Mouse (Mus musculus) G1E (cell line): Measurements from ENCODE around the gene Gigyf1. TPM values are rescaled to one million over a fixed set of nuclear protein-coding genes. Genes with fewer than 3 reads are reported as not detected.

Source experiments
- ATAC-seq: 2 replicates; pipeline ENCODE4 v1.8.0; 2016; ENCODE audit warnings: mild to moderate bottlenecking; ENCODE audit not compliant: insufficient number of reproducible peaks, poor library complexity, low FRiP score, severe bottlenecking; ENCODE audit errors: extremely low read depth
- DNase-seq: peaks from one replicate; pipeline ENCODE4 v3.0.0; 2012; ENCODE audit warnings: low spot score
- H3K27me3 ChIP-seq: 2 replicates; pipeline ENCODE4 v1.6.1; 2012; ENCODE audit warnings: mild to moderate bottlenecking, low read length, inconsistent platforms; ENCODE audit not compliant: insufficient read depth
- H3K36me3 ChIP-seq: replicated peaks from 2 replicates; pipeline ENCODE3; 2012; ENCODE audit warnings: mild to moderate bottlenecking, inconsistent platforms
- H3K4me1 ChIP-seq: 2 replicates; pipeline ENCODE4 v1.6.1; 2012; ENCODE audit warnings: low read depth, low read length, inconsistent platforms, mixed read lengths; ENCODE audit not compliant: insufficient read depth
- H3K4me3 ChIP-seq: 2 replicates; pipeline ENCODE4 v1.5.1; 2012; ENCODE audit warnings: low read depth, mild to moderate bottlenecking, inconsistent platforms, low read length, moderate library complexity, mixed read lengths
- H3K9me3 ChIP-seq: replicated peaks from 2 replicates; pipeline ENCODE4 v1.6.1; 2012; ENCODE audit warnings: inconsistent platforms
- CTCF ChIP-seq: IDR thresholded peaks from 2 replicates; pipeline ENCODE4 v1.5.1; 2012; ENCODE audit warnings: low read depth, low read length, inconsistent platforms, mixed read lengths
- GATA1 ChIP-seq: IDR thresholded peaks from 2 replicates; pipeline ENCODE4 v1.6.1; 2012; ENCODE audit warnings: borderline replicate concordance, low read length, inconsistent platforms, mixed read lengths
- GATA2 ChIP-seq: IDR thresholded peaks from 2 replicates; pipeline ENCODE4 v1.6.1; 2012; ENCODE audit warnings: low read depth, low read length, inconsistent platforms, borderline replicate concordance
- POLR2AphosphoS5 ChIP-seq: IDR thresholded peaks from 2 replicates; pipeline ENCODE4 v1.6.1; 2012; ENCODE audit warnings: low read depth, low read length, inconsistent platforms; ENCODE audit not compliant: insufficient replicate concordance
- TAL1 ChIP-seq: conservative IDR thresholded peaks from 2 replicates; pipeline ENCODE4 v1.6.1; 2012; ENCODE audit warnings: low read depth, low read length, inconsistent platforms, mixed read lengths
- polyA plus RNA-seq: library from polyadenylated mRNA; stranded (reverse); fragments of >175 nt; gene quantifications from 2 replicates; pipeline ENCODE4 v1.2.3, GENCODE M21; 2012
- total RNA-seq, 2 experiments: library from RNA; stranded (forward) in 1 of 2; stranded (reverse) in 1 of 2; fragments of 200-1000 nt in 1 of 2; fragments of >200 nt in 1 of 2; fragmentation: Nextera tagmentation in 1 of 2; gene quantifications; 2 replicates each; pipeline ENCODE4 v1.2.3; 2014 to 2017

Gigyf1 gene
- total and polyA plus RNA-seq, 3 experiments = 6.8 to 50.4 (median 30.3) TPM

DNA sequence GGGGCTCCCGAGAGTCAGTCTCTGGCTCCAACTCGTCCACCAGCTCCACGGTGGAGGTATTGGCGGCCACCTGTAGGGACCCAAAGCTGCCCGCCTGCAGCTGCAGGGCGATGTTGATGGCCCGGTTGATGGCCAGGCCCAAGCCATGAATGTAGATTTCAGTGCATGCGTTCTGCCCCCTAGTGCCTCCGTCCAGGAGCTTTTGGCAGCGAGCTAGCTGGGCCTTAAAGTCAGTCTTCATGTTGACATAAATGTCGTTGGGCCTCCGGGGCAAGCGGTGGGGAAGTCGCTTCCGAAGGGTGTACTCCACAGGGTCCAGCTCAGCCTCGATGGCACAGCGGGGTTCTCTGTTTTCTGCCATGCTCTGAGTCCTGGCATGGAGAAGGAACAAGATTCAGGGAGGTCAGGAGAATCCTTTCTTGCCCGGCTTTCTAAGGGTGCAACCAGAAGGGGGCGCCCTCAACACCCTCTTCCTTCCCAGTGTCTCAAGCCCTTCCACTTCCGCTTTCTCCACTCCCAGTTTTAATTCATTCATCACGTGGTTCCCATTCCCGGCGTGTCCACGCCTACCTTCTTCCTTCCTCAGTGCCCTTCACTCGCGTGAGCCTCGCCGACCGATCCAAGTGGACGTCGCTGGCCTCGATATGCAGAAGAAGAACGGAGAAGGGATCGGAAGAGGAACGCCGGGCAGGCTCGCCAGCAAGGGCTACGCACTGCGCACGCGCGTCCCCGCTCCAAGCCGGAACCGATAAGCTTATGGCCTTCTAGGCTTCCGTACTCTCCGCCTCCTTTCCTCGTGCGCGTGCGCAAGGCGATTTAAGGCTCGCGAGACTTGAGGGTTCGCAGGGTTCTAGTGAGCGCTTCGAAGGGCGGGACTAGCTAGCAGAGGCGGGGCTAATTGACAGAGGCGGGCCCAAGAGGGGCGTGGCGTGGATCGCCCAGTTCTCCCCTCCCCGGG, 16.4 kb upstream of the Gigyf1 start, which contains the start of gene Pop7:
Pop7 (minus strand) TSS at position 810 of the 958 bp plus-strand sequence.
- H3K4me1 ChIP-seq = peaks cover 34% of the 10 kb centered on the region
- peak; percentile 91 for DNase-seq
- no peaks in the 10 kb centered on the region for H3K27me3 ChIP-seq
- no peaks in the 10 kb centered on the region for H3K9me3 ChIP-seq
- TF ChIP-seq GATA2 = no peak
- TF ChIP-seq CTCF = peak; percentile 84
- peaks cover 26% of the 10 kb centered on the region for H3K36me3 ChIP-seq
- H3K4me3 ChIP-seq = peak within 1 kb of the TSS; percentile 88
- ATAC-seq = peak; percentile 80

DNA sequence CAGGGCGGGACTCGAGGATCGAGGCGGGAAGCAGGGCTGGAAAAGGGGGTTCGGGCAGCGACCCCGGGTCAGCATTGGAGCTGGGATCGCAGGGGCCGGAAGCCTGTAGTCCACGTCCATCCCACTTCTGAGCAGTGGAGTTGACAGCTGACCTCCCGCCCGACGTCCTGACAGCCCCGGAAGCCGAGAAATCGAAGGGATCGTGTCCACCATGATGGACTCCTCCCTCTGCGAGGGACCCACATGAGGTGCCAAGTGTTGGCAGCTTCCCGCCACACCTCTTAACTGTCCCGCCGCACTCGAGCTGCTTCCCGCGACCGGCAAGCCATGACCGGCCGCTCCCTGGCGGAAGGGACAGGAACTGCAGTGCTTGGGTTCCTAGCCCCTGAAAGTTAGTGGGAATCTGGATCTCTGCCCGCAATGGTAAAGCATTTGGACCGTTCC, 15.7 kb upstream of the Gigyf1 start:
- Histone ChIP-seq H3K4me3 (peak overlapping the region; percentile 88), H3K27me3 (no peaks in the 10 kb centered on the region), H3K36me3 (peaks cover 26% of the 10 kb centered on the region), H3K9me3 (no peaks in the 10 kb centered on the region), H3K4me1 (peaks cover 34% of the 10 kb centered on the region)
- peak; percentile 55 for ATAC-seq
- TF ChIP-seq CTCF (peak; percentile 82), GATA1 (no peak)
- DNase-seq = peak; percentile 86

DNA sequence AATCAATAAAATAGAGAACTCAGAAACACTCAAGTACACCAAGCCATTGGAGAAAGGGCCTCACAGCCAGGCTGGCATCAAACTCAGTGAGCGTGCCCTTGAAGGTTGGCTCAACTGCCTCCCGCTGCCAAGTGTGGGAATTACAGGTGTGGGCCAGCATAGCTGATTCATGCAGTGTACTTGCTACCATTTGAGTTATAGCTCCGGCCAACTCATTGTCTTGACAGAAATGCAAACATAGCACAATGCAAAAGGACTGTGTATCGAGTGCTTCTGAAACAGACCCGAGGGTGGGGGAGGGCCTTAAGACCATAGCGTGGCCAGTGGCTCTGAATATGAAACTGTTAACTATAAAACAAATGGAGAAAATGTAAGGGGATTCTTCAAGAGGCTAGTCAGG, 14.3 kb upstream of the Gigyf1 start:
- ATAC-seq (no peak), DNase-seq (no peak)
- peaks cover 26% of the 10 kb centered on the region for H3K36me3 ChIP-seq
- H3K27me3 ChIP-seq = no peaks in the 10 kb centered on the region
- peaks cover 34% of the 10 kb centered on the region for H3K4me1 ChIP-seq
- peak overlapping the region; percentile 20; the same call in 1 of the 2 replicates for H3K4me3 ChIP-seq
- TF ChIP-seq CTCF = peak; percentile 23; the same call in 1 of the 2 replicates
- no peak for TF ChIP-seq TAL1
- no peaks in the 10 kb centered on the region for H3K9me3 ChIP-seq

DNA sequence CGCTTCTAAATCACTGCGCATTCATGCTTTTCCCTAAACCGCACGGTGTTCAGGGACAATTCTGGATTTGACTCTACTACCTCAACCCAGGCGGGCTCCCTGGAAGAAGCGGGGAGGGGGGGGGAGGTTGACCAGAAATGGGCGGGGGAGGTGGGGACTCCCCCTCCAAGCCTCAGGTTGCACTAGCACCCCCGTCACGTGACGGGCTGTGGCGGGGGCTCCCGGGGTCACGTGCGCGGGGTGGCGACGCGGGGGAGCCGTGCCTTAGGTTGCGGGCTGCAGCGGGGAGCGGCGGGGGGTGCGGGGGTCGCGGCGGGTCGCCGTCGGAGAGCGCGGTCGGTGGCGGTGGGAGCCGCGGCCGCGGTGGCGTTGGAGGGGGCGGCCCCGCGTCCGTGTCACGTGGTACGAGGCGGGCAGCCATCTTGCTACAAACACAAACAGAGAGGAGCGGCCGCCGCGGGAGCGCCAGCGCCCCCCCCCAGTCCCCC, 8.3 kb upstream of the Gigyf1 start:
- TF ChIP-seq CTCF (no peak), GATA2 (no peak), POLR2AphosphoS5 (no peak), TAL1 (no peak), GATA1 (no peak)
- no peaks in the 10 kb centered on the region for H3K9me3 ChIP-seq
- H3K27me3 ChIP-seq = no peaks in the 10 kb centered on the region
- H3K36me3 ChIP-seq = peaks cover 36% of the 10 kb centered on the region
- ATAC-seq (no peak), DNase-seq (peak; percentile 80)
- H3K4me1 ChIP-seq = peaks cover 52% of the 10 kb centered on the region
- H3K4me3 ChIP-seq = peak overlapping the region; percentile 85

DNA sequence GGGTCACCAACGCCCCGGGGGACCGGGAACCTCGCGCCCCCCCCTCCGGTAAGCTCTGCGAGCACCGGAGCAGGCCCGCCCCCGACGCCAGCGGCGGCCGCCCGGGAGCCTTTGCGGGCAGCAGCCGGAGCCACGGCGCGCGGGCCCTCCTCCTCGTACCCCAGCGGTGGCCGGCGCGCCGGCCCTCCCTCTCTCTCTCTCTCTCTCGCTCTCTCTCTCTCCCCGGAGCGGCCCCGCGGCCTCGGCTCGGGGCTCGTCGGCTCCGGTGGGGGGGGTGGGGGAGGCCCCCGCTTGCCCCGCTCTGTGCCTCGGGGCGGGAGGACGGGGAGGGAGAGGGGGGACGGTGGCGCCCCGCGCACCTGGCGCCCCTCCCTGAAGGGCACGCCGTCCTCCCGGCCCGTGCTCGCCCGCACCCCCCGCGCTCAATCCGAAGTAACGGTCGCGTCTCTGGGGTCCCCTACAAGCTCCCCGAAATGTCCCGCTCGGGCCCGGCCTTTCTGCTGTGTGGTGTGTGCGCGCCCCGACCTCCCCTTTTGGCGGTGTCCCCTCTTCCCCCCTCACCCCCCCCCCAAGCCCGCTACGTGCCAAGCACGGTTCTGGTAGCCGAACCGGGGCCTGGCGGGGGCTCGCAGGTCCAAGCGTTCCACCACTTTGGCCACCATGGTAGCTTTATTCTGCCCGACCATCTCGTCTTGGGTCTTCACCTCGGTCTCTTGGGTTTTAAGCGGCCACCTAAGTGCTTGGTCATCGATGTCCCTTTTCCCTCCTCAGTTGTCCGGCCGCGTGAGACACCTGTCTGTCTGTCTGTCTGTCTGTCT, 7.6 kb upstream of the Gigyf1 start:
- H3K27me3 ChIP-seq = no peaks in the 10 kb centered on the region
- peaks cover 44% of the 10 kb centered on the region for H3K36me3 ChIP-seq
- TF ChIP-seq GATA2 = no peak
- no peak for TF ChIP-seq CTCF
- TF ChIP-seq GATA1 = no peak
- no peak for TF ChIP-seq TAL1
- TF ChIP-seq POLR2AphosphoS5 = no peak
- DNase-seq (peak; percentile 66), ATAC-seq (no peak)
- H3K9me3 ChIP-seq = no peaks in the 10 kb centered on the region
- H3K4me1 ChIP-seq = peaks cover 58% of the 10 kb centered on the region
- H3K4me3 ChIP-seq = peak overlapping the region; percentile 85

DNA sequence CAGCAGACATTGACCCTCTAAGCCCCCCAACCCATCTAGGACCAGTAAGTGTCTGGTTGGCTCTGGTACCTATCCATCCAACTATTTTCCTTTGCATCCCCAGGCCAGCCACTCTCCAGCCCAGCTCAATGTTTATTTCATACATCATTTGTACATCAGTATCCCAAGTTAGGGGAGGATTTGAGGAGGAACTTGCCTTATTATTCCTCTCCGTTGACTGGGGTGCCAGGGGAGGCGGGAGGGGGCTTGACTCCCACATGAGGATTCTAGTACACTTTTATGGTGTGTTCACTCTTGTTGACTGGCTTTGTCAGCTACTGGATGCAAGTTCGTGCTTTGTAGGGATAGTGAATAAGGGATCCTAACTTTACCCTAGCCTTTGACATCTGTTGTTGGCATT, 6.6 kb upstream of the Gigyf1 start:
- ATAC-seq (no peak), DNase-seq (no peak)
- Histone ChIP-seq H3K4me1 (peaks cover 66% of the 10 kb centered on the region), H3K36me3 (peaks cover 53% of the 10 kb centered on the region), H3K9me3 (no peaks in the 10 kb centered on the region), H3K27me3 (no peaks in the 10 kb centered on the region), H3K4me3 (peak overlapping the region; percentile 85; the same call in 1 of the 2 replicates)
- TF ChIP-seq TAL1 = no peak
- no peak for TF ChIP-seq CTCF
- no peak for TF ChIP-seq GATA1
- no peak for TF ChIP-seq POLR2AphosphoS5
- no peak for TF ChIP-seq GATA2
